Mouse (Mus musculus): Measurements from ENCODE around the gene Itprip. TPM values are rescaled to one million over a fixed set of nuclear protein-coding genes. Genes with fewer than 3 reads are reported as not detected.

The Itprip gene
- polyA plus RNA-seq (2014; fragmentation: Nextera tagmentation; extraction: Ambion mirVana): 3.4 and 5.2 TPM in 2 replicates

DNA sequence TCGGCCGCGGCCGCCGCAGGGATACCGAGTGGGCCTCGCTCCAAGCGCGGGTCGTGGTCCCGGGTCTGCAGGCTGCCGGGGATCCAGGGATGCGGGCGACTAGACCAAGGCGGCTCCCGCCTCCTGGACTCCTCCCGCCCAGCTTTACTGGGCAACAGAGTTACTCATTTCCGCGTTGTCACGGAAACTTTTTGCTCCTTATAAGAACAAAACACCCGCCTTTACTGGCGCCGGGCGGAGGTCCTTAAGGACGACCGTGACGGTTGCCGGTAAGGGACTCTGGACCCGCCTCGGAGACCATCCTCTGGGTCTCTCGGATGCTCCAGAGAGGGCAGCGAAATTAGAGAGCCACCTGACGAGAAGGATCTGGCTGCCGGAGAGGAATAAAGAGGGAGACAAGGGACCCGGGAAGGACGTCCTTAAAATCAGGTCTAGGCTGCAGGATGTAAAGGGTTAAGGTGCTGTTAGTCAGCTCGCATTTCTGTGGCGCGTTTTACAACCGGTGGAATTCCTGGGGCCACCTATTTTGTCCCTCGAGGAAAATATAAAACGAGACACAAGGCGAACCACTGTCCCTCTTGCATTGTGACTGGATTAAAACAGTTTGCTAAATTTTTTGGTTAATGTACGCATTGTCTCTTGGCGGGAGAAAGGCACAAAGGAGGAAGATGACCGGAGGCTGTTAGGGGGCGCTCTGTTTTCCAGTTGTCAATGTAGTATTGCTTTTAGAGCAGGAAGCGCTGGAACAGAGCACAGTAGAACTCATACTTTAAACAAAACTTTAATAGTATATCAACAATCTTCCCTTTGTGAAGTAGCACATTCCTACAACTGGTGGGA lies at the start of gene Itprip, which contains the start of gene Cfap43:
Itprip (minus strand) TSS at position 174 of the 840 bp plus-strand sequence.
Cfap43 (minus strand) TSS at position 162 of the 840 bp plus-strand sequence.
- no peaks in the 10 kb centered on the region for H3K36me3 ChIP-seq (ENCODE audit: control insufficient read depth, insufficient read depth, low read length)
- under 1% methylated on average over 48 of the region's 48 CpGs for WGBS
- no peaks in the 10 kb centered on the region for H3K9me3 ChIP-seq (ENCODE audit: control insufficient read depth, low read length)
- peak; percentile 71 for ATAC-seq (ENCODE audit: low FRiP score, low TSS enrichment)
- H3K4me1 ChIP-seq (ENCODE audit: control insufficient read depth, insufficient read depth, low read length): peaks cover 22% of the 10 kb centered on the region
- peak within 1 kb of the TSS; percentile 88 for H3K4me2 ChIP-seq (ENCODE audit: low read length)
- H3K27ac ChIP-seq (replicated peaks; ENCODE audit: low read depth, low read length): peak within 1 kb of the TSS; percentile 83
- H3K27me3 ChIP-seq (ENCODE audit: control insufficient read depth, insufficient read depth, low read length): no peaks in the 10 kb centered on the region
- peak within 1 kb of the TSS; percentile 75 for H3K9ac ChIP-seq (replicated peaks; ENCODE audit: low read length)
- peak within 1 kb of the TSS; percentile 71 for H3K4me3 ChIP-seq (replicated peaks; ENCODE audit: low read depth, low read length)
- DNase-seq: peak; percentile 87

DNA sequence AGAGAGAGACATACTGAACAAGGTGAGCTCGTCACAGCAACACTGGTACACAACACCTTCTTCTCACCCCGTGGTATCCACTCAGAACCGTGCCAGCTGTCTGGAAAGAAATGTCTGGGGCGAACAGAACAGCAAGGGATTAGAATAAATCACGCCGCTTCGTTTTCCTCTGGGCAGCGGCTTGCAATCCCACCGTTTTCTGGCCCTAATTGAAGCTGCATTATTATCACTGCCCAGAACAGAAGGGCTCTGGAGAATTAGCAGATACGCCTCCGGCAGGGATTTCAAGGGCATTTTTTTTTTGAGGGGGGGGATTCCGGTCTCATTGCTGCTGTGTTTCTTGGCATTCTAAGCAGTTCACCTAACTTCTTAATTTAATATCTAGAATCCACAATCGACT lies 39.1 kb upstream of the Itprip start:
- Histone ChIP-seq H3K4me1 (ENCODE audit: control insufficient read depth, insufficient read depth, low read length) (peaks cover 4% of the 10 kb centered on the region; the same call in 1 of the 2 replicates), H3K4me3 (replicated peaks; ENCODE audit: low read depth, low read length) (no peak overlapping the region), H3K9me3 (ENCODE audit: control insufficient read depth, low read length) (0 out of 2 replicates have a peak, but pooled peaks cover 3% of the 10 kb centered on the region), H3K36me3 (ENCODE audit: control insufficient read depth, insufficient read depth, low read length) (no peaks in the 10 kb centered on the region), H3K27me3 (ENCODE audit: control insufficient read depth, insufficient read depth, low read length) (no peaks in the 10 kb centered on the region), H3K27ac (replicated peaks; ENCODE audit: low read depth, low read length) (no peak overlapping the region), H3K9ac (replicated peaks; ENCODE audit: low read length) (no peak overlapping the region), H3K4me2 (ENCODE audit: low read length) (no peak overlapping the region)
- DNase-seq (peak; percentile 64), ATAC-seq (ENCODE audit: low FRiP score, low TSS enrichment) (no peak)
- 28% methylated on average over 13 of the region's 13 CpGs for WGBS

DNA sequence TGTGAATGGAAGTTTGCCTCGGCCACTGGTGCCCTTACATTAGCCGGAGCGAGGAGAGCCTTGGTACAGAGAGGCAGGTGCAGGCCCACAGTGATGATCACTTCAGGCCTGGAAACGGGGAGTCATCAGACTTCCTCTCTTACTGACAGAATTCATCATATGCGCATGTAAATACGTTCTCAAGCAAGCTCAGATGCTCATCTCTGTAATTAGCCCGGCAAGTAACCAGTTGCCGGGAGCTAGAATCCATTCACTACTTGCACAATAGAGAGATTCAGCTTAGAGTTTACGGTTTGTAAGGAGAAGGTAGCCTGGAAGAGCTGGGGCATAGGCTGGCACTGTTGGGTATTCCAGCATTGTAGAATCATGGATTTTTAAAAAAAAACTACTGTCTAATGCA lies 34.1 kb upstream of the Itprip start:
- Histone ChIP-seq H3K27me3 (ENCODE audit: control insufficient read depth, insufficient read depth, low read length) (no peaks in the 10 kb centered on the region), H3K36me3 (ENCODE audit: control insufficient read depth, insufficient read depth, low read length) (no peaks in the 10 kb centered on the region), H3K9me3 (ENCODE audit: control insufficient read depth, low read length) (no peaks in the 10 kb centered on the region), H3K4me1 (ENCODE audit: control insufficient read depth, insufficient read depth, low read length) (peaks cover 15% of the 10 kb centered on the region), H3K27ac (replicated peaks; ENCODE audit: low read depth, low read length) (peak overlapping the region; percentile 60), H3K4me2 (ENCODE audit: low read length) (no peak overlapping the region), H3K9ac (replicated peaks; ENCODE audit: low read length) (no peak overlapping the region), H3K4me3 (replicated peaks; ENCODE audit: low read depth, low read length) (no peak overlapping the region)
- peak; percentile 53 for DNase-seq
- 29% methylated on average over 9 of the region's 9 CpGs for WGBS
- no peak for ATAC-seq (ENCODE audit: low FRiP score, low TSS enrichment)

DNA sequence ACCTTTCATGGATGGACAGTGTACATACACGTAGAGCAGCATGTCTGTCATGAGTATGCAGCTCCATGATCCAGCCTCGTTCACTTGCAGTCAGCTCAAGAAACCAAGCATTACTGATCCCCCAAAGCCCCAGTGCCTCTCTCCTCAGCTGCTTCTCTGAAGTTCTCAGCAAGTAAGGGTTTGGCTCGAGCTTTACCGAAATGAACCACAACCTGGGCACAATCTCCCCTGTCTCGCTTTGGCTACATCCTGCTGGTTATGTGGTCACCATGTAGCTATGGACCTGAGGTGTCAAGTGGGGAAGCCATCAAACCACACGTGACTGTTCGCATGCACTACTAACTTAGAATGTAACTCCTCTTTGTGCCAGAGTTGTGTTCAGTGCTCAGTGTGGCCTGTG lies 31.8 kb upstream of the Itprip start:
- no peak for ATAC-seq (ENCODE audit: low FRiP score, low TSS enrichment)
- Histone ChIP-seq H3K36me3 (ENCODE audit: control insufficient read depth, insufficient read depth, low read length) (no peaks in the 10 kb centered on the region), H3K27ac (replicated peaks; ENCODE audit: low read depth, low read length) (no peak overlapping the region), H3K4me3 (replicated peaks; ENCODE audit: low read depth, low read length) (no peak overlapping the region), H3K9ac (replicated peaks; ENCODE audit: low read length) (no peak overlapping the region), H3K4me1 (ENCODE audit: control insufficient read depth, insufficient read depth, low read length) (peaks cover 19% of the 10 kb centered on the region), H3K4me2 (ENCODE audit: low read length) (no peak overlapping the region), H3K27me3 (ENCODE audit: control insufficient read depth, insufficient read depth, low read length) (no peaks in the 10 kb centered on the region), H3K9me3 (ENCODE audit: control insufficient read depth, low read length) (no peaks in the 10 kb centered on the region)
- 90% methylated on average over 7 of the region's 7 CpGs for WGBS
- DNase-seq: no peak

DNA sequence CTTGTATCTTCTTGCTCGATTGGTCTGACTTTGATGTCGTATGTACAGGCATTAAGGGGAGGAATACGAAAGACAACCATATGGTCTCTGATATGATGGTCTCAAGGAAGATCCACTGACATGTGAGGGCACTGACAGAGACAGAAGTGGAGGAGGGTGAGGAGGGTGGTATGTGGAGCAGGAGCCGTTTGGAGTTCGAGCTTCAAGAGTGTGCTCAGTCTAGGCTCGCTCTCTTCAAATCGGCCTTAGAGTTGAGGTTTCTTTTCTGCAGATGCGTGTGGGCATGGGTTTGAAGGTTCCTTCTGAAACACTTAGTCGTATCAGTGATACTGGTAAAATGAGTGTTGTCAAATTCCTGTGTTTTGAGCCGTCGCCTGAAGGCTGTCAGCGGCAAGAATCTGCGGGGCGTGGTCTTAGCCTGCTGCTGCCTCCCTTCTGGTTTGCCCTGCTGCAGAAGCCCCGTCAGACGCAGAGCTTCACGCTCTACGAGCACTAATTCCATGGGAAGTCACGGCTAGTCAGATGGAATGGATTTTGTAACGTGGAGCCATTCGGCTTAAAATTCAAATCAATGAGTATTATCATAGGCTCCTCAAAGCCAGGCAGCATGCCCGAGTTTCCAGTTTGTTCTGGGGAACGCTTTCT lies 27.8 kb upstream of the Itprip start:
- no peaks in the 10 kb centered on the region for H3K9me3 ChIP-seq (ENCODE audit: control insufficient read depth, low read length)
- no peak overlapping the region for H3K4me3 ChIP-seq (replicated peaks; ENCODE audit: low read depth, low read length)
- H3K36me3 ChIP-seq (ENCODE audit: control insufficient read depth, insufficient read depth, low read length): no peaks in the 10 kb centered on the region
- ATAC-seq (ENCODE audit: low FRiP score, low TSS enrichment) (no peak), DNase-seq (peak; percentile 73)
- H3K9ac ChIP-seq (replicated peaks; ENCODE audit: low read length): no peak overlapping the region
- no peaks in the 10 kb centered on the region for H3K27me3 ChIP-seq (ENCODE audit: control insufficient read depth, insufficient read depth, low read length)
- 28% methylated on average over 23 of the region's 23 CpGs for WGBS
- 0 out of 2 replicates have a peak, but pooled peaks cover 4% of the 10 kb centered on the region for H3K4me1 ChIP-seq (ENCODE audit: control insufficient read depth, insufficient read depth, low read length)
- peak overlapping the region; percentile 33 for H3K4me2 ChIP-seq (ENCODE audit: low read length)
- H3K27ac ChIP-seq (replicated peaks; ENCODE audit: low read depth, low read length): no peak overlapping the region

DNA sequence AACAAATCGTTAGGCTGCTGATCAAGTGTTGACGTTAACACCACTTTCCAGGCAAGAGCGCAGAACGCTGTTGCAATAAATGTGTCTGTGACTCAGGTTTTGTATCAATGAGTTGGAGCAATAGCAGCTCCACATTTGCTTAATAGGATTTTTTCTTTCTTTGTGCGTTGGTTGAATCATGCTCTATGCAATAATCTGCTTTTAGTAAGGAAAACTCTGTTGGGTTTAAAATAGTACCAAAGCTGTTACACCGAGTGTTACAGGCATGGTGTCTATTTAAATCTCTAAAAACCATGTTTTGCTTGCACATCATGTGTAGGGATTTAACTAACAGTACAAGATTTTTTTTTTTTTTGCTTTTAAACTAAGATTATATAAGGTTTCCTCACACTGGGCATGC lies 20.3 kb upstream of the Itprip start:
- Histone ChIP-seq H3K27me3 (ENCODE audit: control insufficient read depth, insufficient read depth, low read length) (no peaks in the 10 kb centered on the region), H3K9me3 (ENCODE audit: control insufficient read depth, low read length) (no peaks in the 10 kb centered on the region), H3K36me3 (ENCODE audit: control insufficient read depth, insufficient read depth, low read length) (no peaks in the 10 kb centered on the region), H3K4me3 (replicated peaks; ENCODE audit: low read depth, low read length) (no peak overlapping the region), H3K4me1 (ENCODE audit: control insufficient read depth, insufficient read depth, low read length) (peaks cover 9% of the 10 kb centered on the region), H3K27ac (replicated peaks; ENCODE audit: low read depth, low read length) (no peak overlapping the region), H3K4me2 (ENCODE audit: low read length) (no peak overlapping the region), H3K9ac (replicated peaks; ENCODE audit: low read length) (no peak overlapping the region)
- ATAC-seq (ENCODE audit: low FRiP score, low TSS enrichment) (no peak), DNase-seq (no peak)
- 75% methylated on average over 6 of the region's 6 CpGs for WGBS

DNA sequence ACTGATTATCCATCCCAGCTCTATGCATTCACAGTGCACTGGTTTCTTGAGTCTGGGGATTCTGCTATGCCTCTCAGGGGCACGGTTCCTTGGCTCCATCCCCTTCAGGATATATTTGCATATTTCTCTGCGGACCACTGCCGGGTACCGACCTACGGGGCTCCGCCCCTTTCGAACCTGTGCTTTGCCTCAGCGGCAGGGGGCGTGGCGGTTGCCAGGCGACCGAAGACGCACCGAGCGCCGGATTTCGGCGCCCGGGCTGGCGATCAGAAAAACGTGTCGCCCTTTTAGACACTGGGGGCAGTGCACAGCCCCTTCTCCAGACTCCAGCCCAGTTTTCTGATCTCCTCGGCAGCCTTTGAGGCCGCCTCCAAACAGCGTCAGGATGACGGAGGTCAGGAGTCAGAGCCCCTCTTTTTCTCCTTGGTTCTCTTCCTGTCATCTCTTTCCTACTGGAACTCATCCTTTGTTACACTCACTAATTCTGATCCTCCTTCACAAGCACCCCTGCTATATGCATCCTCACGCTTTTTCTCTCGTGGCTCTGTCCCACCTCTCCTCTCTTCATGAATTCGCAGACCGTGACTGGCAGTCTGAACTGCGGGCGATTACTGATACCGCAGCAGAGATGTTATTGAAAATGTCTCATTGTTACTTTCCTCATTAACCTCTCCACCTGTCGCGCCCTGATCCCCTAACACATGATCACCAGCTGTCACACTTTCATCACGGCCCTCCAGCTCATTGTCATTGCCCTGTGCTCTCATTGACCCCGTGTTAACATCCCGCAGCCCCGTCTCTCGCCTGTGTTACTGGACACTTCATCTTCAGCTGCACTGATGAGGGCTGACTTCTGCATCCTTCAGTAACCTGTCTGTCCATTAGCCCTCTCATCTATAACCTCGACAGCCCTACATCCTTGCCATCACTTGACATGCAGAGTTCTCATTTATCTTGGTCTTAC lies 18.6 kb upstream of the Itprip start, which contains the start of gene Cfap58:
Cfap58 (plus strand) TSS at position 233 of the 964 bp plus-strand sequence.
- no peaks in the 10 kb centered on the region for H3K36me3 ChIP-seq (ENCODE audit: control insufficient read depth, insufficient read depth, low read length)
- H3K27me3 ChIP-seq (ENCODE audit: control insufficient read depth, insufficient read depth, low read length): no peaks in the 10 kb centered on the region
- H3K9me3 ChIP-seq (ENCODE audit: control insufficient read depth, low read length): no peaks in the 10 kb centered on the region
- peak within 1 kb of the TSS; percentile 78 for H3K4me2 ChIP-seq (ENCODE audit: low read length)
- H3K27ac ChIP-seq (replicated peaks; ENCODE audit: low read depth, low read length): peak within 1 kb of the TSS; percentile 74
- WGBS: 2% methylated on average over 41 of the region's 41 CpGs
- peaks cover 9% of the 10 kb centered on the region for H3K4me1 ChIP-seq (ENCODE audit: control insufficient read depth, insufficient read depth, low read length)
- peak within 1 kb of the TSS; percentile 45 for H3K9ac ChIP-seq (replicated peaks; ENCODE audit: low read length)
- H3K4me3 ChIP-seq (replicated peaks; ENCODE audit: low read depth, low read length): peak within 1 kb of the TSS; percentile 37
- DNase-seq (peak; percentile 93), ATAC-seq (ENCODE audit: low FRiP score, low TSS enrichment) (peak; percentile 91)

DNA sequence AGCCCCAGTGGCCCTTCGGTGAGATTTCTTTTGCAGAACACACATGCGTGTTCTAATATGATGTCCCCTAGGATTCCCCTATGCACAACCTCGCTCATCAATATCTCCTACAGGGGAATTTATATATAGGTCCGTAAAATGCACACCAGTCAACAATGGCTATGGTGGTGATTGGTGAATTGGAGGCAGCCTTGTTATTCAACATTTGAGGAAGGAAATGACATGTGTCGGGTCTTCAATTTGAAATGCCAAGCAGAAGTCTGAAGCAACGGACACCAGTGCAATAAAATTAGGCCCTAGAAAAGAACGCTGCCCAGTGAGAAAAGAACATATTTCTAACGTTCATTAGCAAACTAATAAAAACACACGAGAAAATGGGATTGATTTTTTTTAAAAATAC lies 17.8 kb upstream of the Itprip start:
- H3K4me1 ChIP-seq (ENCODE audit: control insufficient read depth, insufficient read depth, low read length): peaks cover 9% of the 10 kb centered on the region
- ATAC-seq (ENCODE audit: low FRiP score, low TSS enrichment) (no peak), DNase-seq (no peak)
- H3K4me2 ChIP-seq (ENCODE audit: low read length): peak overlapping the region; percentile 78
- peak overlapping the region; percentile 45; the same call in 1 of the 2 replicates for H3K9ac ChIP-seq (replicated peaks; ENCODE audit: low read length)
- WGBS: 63% methylated on average over 9 of the region's 9 CpGs
- peak overlapping the region; percentile 74 for H3K27ac ChIP-seq (replicated peaks; ENCODE audit: low read depth, low read length)
- H3K27me3 ChIP-seq (ENCODE audit: control insufficient read depth, insufficient read depth, low read length): no peaks in the 10 kb centered on the region
- H3K4me3 ChIP-seq (replicated peaks; ENCODE audit: low read depth, low read length): peak overlapping the region; percentile 37
- H3K9me3 ChIP-seq (ENCODE audit: control insufficient read depth, low read length): no peaks in the 10 kb centered on the region
- H3K36me3 ChIP-seq (ENCODE audit: control insufficient read depth, insufficient read depth, low read length): no peaks in the 10 kb centered on the region

All from midbrain, embryonic 14.5 days (tissue).